8 mouse cellular contexts compared by ENCODE assay signal in the genomic region with DNA sequence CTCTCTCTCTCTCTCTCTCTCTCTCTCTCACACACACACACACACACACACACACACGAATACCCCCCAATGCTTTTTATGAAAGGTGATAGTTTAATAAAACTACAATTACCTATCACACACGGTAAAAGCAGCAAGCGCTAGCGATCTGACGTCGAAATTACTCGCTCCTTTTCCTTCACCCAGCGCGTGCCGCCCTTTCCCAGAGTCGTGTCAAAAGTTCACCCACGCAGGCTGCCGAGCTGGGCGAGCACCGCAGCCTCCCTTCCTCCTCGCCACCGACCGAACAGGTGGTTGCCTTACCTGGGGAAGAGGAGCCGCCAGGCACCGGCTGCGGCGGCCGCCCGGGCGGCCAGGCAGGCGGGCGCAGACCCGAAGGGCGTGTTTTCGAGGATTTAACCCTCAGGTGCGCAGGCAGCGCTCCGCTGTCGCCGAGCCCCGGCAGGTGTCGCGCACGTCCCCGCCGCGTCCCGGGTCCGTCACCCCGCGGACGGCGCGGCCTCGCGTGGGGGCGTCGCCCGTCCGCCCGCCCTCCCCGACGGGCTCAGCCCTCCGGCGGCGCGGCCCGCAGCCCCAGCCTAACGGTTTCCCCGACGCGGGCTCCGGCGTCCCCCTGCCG. TPM values are rescaled to one million over a fixed set of nuclear protein-coding genes. Genes with fewer than 3 reads are reported as not detected.
DNase-seq lines count a peak whose midpoint lies in the region; ATAC-seq and TF ChIP-seq lines count a peak whose summit lies in the region.

No protein-coding gene starts in this region.

- H3K27me3 ChIP-seq in hindbrain, embryonic 11.5 days (ENCODE audit: control insufficient read depth, insufficient read depth, low read length): no peaks in the 10 kb centered on the region
- H3K27me3 ChIP-seq in limb, embryonic 14.5 days (ENCODE audit: control insufficient read depth, insufficient read depth, low read length): no peaks in the 10 kb centered on the region
- H3K27me3 ChIP-seq in midbrain, embryonic 15.5 days (replicated peaks): no peaks in the 10 kb centered on the region

- no peaks in the 10 kb centered on the region for H3K36me3 ChIP-seq in hindbrain, embryonic 11.5 days (ENCODE audit: control insufficient read depth, insufficient read depth, low read length)
- no peaks in the 10 kb centered on the region for H3K36me3 ChIP-seq in limb, embryonic 14.5 days (ENCODE audit: control insufficient read depth, insufficient read depth, low read length)
- no peaks in the 10 kb centered on the region for H3K36me3 ChIP-seq in midbrain, embryonic 15.5 days (replicated peaks)

- peak overlapping the region; percentile 88 for H3K4me2 ChIP-seq in hindbrain, embryonic 11.5 days (replicated peaks; ENCODE audit: low read depth, low read length)
- peak overlapping the region; percentile 82 for H3K4me2 ChIP-seq in limb, embryonic 14.5 days (replicated peaks; ENCODE audit: low read depth, low read length, severe bottlenecking)
- H3K4me2 ChIP-seq in midbrain, embryonic 15.5 days: peak overlapping the region; percentile 81

- H3K4me1 ChIP-seq in hindbrain, embryonic 11.5 days (replicated peaks; ENCODE audit: control insufficient read depth, insufficient read depth, low read length): no peaks in the 10 kb centered on the region
- peaks cover 5% of the 10 kb centered on the region; the same call in 1 of the 2 replicates for H3K4me1 ChIP-seq in limb, embryonic 14.5 days (ENCODE audit: control insufficient read depth, insufficient read depth, low read length)
- peaks cover 14% of the 10 kb centered on the region; the same call in 1 of the 2 replicates for H3K4me1 ChIP-seq in midbrain, embryonic 15.5 days

- peak overlapping the region; percentile 93 for H3K9ac ChIP-seq in hindbrain, embryonic 11.5 days (ENCODE audit: low read depth, low read length)
- peak overlapping the region; percentile 90 for H3K9ac ChIP-seq in limb, embryonic 14.5 days (ENCODE audit: low read depth, low read length, severe bottlenecking)
- H3K9ac ChIP-seq in midbrain, embryonic 15.5 days: peak overlapping the region; percentile 74

- DNase-seq in gastrocnemius, postnatal 25 days: peak; percentile 29
- DNase-seq in gastrocnemius, postnatal 36 days: no peak
- peak; percentile 85 for DNase-seq in CD4-positive, CD25-positive, alpha-beta regulatory T cell, adult 2 months (ENCODE audit: low read depth, low spot score)
- DNase-seq in brain, embryonic 14.5 days (ENCODE audit: low read depth): peak; percentile 55
- no peak for DNase-seq in hindbrain, embryonic 11.5 days (ENCODE audit: low spot score)
- peak; percentile 2 for DNase-seq in limb, embryonic 14.5 days (ENCODE audit: low spot score)
- DNase-seq in thymus, postnatal 0 days (ENCODE audit: low spot score): peak; percentile 77

- peak overlapping the region; percentile 85; the same call in 1 of the 2 replicates for H3K27ac ChIP-seq in hindbrain, embryonic 11.5 days (ENCODE audit: low read depth, low read length)
- peak overlapping the region; percentile 83 for H3K27ac ChIP-seq in limb, embryonic 14.5 days (replicated peaks; ENCODE audit: low read depth, low read length)
- H3K27ac ChIP-seq in midbrain, embryonic 15.5 days: peak overlapping the region; percentile 90

- no peak for TF ChIP-seq POLR2A in brain, embryonic 14.5 days (IDR thresholded peaks at IDR 0.05; ENCODE audit: borderline replicate concordance, extremely low read depth, insufficient read depth, insufficient read length, poor library complexity, severe bottlenecking)
- TF ChIP-seq POLR2A in limb, embryonic 14.5 days (IDR thresholded peaks at IDR 0.05; ENCODE audit: borderline replicate concordance, extremely low read depth, insufficient read depth, insufficient read length): no peak

- intact Hi-C loops in gastrocnemius, postnatal 36 days (cut with DNase I): no loop called here

- no peak for TF ChIP-seq CTCF in brain, embryonic 14.5 days (IDR thresholded peaks at IDR 0.05; ENCODE audit: borderline replicate concordance, extremely low read depth, insufficient read depth, insufficient read length)

- ATAC-seq in hindbrain, embryonic 11.5 days (ENCODE audit: low FRiP score): peak; percentile 66; the same call in 1 of the 2 replicates
- peak; percentile 45 for ATAC-seq in limb, embryonic 14.5 days (ENCODE audit: low FRiP score, low read depth)
- ATAC-seq in midbrain, embryonic 15.5 days (replicated peaks): peak; percentile 79; the same call in 1 of the 2 replicates

- WGBS in hindbrain, embryonic 11.5 days: under 1% methylated on average over 50 of the region's 70 CpGs
- 1% methylated on average over 40 of the region's 70 CpGs for WGBS in limb, embryonic 14.5 days
- under 1% methylated on average over 69 of the region's 70 CpGs for WGBS in midbrain, embryonic 15.5 days

- H3K4me3 ChIP-seq in hindbrain, embryonic 11.5 days (ENCODE audit: low read depth, low read length): peak overlapping the region; percentile 87
- H3K4me3 ChIP-seq in limb, embryonic 14.5 days (replicated peaks; ENCODE audit: low read length): peak overlapping the region; percentile 92
- H3K4me3 ChIP-seq in midbrain, embryonic 15.5 days: peak overlapping the region; percentile 69

- no peaks in the 10 kb centered on the region for H3K9me3 ChIP-seq in hindbrain, embryonic 11.5 days (ENCODE audit: control insufficient read depth, low read length)
- H3K9me3 ChIP-seq in limb, embryonic 14.5 days (ENCODE audit: control insufficient read depth, low read length): no peaks in the 10 kb centered on the region
- H3K9me3 ChIP-seq in midbrain, embryonic 15.5 days: no peaks in the 10 kb centered on the region

RNA-seq across cellular contexts. Expression of a gene that starts 0.6 kb away (rescaled TPM):
- total RNA-seq in gastrocnemius, postnatal 25 days (2021): 1 to 10 TPM; 7.9 to 8.5 TPM
- 1 to 10 TPM; 5.8 to 6.7 TPM for total RNA-seq in gastrocnemius, postnatal 36 days (2021)
- 28.3 and 40.7 TPM in 2 replicates for polyA plus RNA-seq in brain, embryonic 14.5 days (2012; rRNA removed)
- 42.0 and 57.2 TPM in 2 replicates for polyA plus RNA-seq in hindbrain, embryonic 11.5 days (2014; fragmentation: Nextera tagmentation; extraction: Ambion mirVana)
- polyA plus RNA-seq in limb, embryonic 14.5 days (2012; rRNA removed): 29.0 and 31.4 TPM in 2 replicates
- 39.4 and 41.3 TPM in 2 replicates for polyA plus RNA-seq in limb, embryonic 14.5 days (2014; fragmentation: Nextera tagmentation; extraction: Ambion mirVana)
- 60.7 and 71.3 TPM in 2 replicates for polyA plus RNA-seq in midbrain, embryonic 15.5 days (2015; fragmentation: Nextera tagmentation; extraction: Ambion mirVana)
- polyA plus RNA-seq in thymus, postnatal 0 days (2015; fragmentation: Nextera tagmentation; extraction: Ambion mirVana): 26.3 and 29.7 TPM in 2 replicates

Comparison
In these comparisons a context has a peak if more than half of its experiments do, and no peak if none do; other contexts are left out.
1. DNase-seq: peak in gastrocnemius, postnatal 25 days (single experiment), CD4-positive, CD25-positive, alpha-beta regulatory T cell, adult 2 months (single experiment), brain, embryonic 14.5 days (single experiment), limb, embryonic 14.5 days (single experiment) and thymus, postnatal 0 days (single experiment); none in gastrocnemius, postnatal 36 days (0 of 2) and hindbrain, embryonic 11.5 days (single experiment).
2. Peak in every context shown above with its lines, with median percentiles within 50 percentile points of each other: ATAC-seq, H3K27ac ChIP-seq, H3K4me2 ChIP-seq, H3K4me3 ChIP-seq and H3K9ac ChIP-seq.